Mouse (Mus musculus) cerebellum, adult 9-10 months (tissue): Measurements from ENCODE around the gene Slc13a2.
A peak's percentile ranks its signal among the peaks of the same experiment; 100 is the strongest.

Experiments
- DNase-seq: peaks from one replicate; pipeline ENCODE4 v3.0.0; 2022

The Slc13a2 gene

DNA sequence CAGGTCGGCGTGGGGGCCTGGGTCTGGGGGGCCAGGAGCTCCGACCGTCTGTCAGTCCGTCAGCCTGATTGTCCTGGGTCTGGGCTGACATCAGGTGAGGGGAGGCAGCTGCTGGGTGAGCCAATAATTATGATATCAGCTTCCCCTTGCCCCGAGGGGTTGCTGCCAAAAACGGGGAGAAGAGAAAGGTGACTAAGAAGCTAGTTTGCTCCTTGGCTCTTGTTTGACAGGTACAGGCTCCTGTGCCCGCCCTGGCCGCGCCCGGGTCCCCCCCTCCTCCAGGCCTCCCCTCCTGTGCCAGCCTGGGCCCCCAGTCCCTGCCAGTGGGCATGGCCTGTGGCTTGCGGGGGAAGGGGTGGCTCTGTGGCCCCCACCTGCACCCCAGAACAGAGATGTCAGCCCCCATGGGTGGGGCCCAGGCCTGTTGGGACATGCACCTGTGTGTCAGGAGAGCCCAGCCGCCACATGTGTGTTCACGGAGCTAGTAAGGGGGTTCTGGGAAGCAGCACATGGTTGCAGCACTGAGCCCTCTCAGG lies 35.4 kb downstream of the Slc13a2 start, which contains the start of gene Foxn1:
Foxn1 (minus strand) TSS at position 51 of the 536 bp plus-strand sequence.
- no peak for DNase-seq

DNA sequence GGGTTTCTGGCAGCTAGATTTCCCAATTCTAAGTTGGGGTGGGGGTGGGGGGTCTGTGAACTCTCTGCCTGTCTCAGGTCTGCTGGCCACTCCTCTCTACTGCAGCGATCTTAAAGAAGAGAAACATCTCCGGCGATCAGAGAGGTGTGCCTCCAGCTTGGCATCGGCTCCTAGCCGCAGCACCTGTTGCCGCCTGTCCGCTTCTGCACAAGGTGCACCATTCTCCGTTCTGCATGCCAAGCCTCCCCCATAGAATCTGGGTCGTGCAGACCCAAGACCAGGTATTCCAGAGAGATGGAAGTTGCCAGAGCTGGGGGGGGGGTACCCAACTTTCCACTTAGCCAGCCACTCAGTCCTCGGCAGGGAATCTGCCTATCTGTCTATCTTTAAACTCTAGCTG lies 36.2 kb downstream of the Slc13a2 start:
- no peak for DNase-seq

GRCm38 (mm10) chr11:78382701-78383100 lies 39.3 kb downstream of the Slc13a2 start:
- no peak for DNase-seq

- DNase-seq = no peak
These were observed 39.7 kb downstream of the Slc13a2 start for GRCm38 (mm10) chr11:78382286-78382685.

- no peak for DNase-seq
These were observed 41.0 kb downstream of the Slc13a2 start for GRCm38 (mm10) chr11:78380996-78381395.

DNA sequence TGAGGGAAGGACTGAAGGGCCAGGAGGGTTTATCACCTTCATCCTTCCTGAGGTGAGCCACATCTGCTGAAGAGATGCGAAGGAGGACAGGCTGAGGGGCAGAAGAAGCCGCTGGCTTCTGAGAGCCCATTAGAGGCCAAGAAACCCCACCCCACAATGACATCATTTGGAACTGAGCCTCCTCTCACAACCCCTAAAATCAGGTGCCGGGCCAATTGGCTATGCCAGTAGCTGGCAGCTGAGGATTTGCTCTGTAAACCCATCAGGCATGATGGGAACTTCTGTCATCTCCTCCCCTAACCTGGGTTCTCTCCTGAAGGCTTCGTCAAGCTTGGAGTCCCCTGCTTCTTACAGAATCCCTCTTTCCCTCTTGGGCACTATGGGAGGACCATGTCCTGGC lies 41.7 kb downstream of the Slc13a2 start:
- DNase-seq = no peak

DNA sequence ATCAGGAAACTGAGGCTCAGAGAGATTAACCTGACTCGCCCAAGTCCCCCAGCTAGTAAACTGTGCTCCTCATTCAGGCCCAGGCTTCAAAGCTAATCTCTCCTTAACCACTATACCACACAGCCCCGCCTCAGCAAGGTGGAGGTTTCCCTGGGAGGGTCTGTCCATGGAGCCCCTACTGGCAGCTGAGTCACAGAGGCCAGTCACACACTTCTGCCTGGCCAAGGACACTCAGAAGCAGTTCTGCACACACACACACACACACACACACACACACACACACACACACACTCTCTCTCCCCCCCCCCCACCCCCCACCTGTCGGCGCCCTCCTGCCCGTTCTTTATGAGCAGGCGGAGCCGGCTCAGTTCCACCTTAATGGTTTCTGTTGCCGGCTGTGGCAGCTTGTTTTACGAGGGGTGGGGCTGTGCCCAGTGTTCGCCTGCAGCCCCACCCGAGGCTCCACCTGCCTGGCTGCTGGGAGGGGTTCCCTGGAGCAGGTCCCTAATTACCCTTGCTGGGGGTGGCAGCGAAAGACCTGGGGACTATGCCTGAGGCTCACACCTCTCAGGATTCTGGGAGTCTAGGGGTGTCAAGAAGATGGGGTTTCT lies 44.4 kb downstream of the Slc13a2 start:
- DNase-seq = no peak

DNA sequence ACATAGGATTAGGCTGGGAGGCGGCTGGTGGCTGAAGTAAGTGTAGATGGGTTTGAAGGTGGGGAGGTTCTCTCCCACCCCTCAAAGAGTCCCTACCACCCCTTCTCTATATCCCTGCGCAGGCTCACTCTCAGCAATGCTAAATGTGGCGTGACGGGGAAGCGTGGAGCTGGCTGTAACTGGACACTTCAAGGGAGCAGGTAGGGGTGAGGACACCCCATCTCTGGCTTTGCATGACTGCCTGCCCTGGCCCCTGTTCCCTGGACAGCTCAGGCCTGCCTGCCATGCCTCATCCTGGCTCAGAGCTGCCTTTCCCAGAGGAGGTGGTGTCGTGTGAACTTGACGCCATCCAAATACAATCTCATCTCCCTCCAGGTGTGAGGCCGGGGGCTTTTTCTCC lies 47.9 kb downstream of the Slc13a2 start:
- DNase-seq = no peak

- DNase-seq = no peak
These were observed 49.4 kb downstream of the Slc13a2 start for GRCm38 (mm10) chr11:78372610-78373009.

DNA sequence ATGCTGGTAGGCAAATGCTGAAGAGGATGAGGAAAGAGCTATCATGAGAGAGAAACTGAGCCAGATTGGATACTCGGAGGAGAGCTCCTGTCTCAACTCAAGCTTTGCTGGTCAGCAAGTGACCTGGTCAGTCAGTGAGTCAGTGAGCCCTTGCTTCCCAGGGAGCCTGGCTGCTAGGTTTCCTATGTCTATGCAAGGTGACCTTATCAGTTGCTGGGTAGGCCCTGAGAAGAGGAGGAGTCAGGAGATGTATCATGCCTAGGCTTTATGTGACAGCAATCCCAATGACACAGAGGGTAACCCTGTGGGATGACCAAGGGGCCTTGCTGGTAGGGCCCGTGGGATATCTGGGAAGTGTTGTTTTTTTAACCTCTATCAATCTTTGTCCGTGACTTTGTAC lies 49.9 kb downstream of the Slc13a2 start:
- no peak for DNase-seq

DNA sequence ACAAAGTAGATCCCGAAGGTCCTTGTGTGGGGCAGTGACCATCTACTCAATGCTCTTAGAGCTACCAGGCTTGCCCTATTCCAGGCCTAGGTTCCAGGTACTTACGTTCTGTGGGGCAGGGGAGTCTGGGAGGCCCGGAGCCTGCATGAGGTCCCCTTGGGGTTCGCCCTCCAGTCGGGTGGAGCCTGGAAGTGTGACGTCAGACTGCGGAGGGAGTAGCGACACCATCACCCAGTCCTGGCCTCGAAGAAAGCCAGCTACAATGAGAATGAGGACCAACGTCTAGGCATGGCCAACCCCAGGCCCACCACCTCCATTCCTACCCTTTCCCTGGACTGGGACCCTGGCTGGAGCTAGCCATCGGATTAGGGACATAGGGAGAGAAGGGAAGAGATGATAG lies 50.3 kb downstream of the Slc13a2 start:
- no peak for DNase-seq

DNA sequence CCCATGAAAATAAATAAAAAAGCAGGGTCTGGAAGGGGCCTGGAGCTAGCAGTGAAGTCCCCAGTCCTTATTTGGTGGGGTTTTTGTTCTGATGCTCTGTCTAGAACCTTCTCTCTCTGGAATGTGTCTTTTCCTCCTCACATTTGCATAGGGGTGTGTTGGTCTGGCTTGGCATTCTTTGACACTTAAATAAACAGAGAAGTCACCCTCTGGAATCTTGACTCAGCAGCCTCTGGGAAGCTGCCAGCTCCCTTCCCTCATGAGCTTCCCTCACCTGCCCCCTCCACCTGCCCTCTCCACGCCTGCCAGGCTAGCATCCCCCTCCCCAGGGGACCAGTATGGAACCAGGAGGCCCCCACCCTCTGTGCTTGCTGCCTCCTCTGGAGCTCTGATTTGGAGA lies 51.6 kb downstream of the Slc13a2 start:
- DNase-seq = no peak

- no peak for DNase-seq
These were observed 54.4 kb downstream of the Slc13a2 start for GRCm38 (mm10) chr11:78367456-78368225.

DNA sequence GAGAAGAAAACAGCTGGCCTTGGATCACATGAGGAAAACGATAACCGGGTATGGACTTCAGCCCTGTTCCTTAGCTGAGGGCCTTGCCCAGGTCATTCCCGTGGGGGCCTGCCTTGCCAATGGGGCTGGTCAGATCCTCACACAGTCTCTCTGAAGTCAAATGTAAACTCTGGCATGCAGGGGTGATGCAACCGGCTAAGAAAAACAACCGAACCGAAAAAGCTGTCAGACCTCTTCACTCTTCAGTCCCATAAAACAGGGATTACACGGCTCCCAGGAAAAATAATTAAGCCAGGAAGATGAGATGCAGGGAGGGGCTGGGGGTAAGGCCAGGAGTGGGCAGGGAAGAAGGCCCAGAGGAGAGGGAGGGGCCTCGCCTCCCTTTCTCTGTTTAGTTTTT lies 57.9 kb downstream of the Slc13a2 start:
- DNase-seq = no peak

DNA sequence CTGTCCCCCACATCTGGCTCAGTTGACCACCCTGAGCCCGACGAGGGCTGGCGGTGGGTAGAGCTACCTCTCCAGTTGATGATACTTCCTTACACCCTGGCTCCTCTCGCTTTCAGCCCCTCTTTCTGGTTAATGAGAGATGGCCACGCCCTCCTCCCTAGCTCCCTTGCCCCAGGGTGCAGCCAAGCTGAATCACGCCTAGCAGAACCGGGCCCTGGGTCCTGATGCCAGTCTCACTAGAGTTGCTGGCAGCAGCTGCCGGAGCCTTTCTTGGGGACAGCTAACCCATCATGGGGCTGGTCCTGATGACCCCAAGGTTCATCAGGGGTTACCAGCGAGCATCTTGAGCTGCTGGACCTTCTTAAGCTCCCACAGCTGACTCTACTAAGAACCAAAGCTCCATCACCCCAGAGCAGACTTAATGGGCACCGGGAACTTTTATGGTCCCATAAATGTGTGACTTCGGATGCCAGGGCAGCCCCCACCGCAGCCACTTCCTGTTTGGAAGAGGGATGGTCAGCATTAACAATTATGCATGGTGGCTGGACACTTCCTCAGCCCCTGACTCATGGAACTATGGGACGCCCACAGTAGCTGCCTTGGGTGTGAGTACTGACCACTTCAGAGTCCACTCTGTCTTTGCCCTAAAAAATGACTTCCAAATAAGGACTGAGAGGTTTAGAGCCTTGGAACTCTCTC lies 58.6 kb downstream of the Slc13a2 start:
- no peak for DNase-seq

- no peak for DNase-seq
These were observed 61.3 kb downstream of the Slc13a2 start for GRCm38 (mm10) chr11:78360789-78361131.

DNA sequence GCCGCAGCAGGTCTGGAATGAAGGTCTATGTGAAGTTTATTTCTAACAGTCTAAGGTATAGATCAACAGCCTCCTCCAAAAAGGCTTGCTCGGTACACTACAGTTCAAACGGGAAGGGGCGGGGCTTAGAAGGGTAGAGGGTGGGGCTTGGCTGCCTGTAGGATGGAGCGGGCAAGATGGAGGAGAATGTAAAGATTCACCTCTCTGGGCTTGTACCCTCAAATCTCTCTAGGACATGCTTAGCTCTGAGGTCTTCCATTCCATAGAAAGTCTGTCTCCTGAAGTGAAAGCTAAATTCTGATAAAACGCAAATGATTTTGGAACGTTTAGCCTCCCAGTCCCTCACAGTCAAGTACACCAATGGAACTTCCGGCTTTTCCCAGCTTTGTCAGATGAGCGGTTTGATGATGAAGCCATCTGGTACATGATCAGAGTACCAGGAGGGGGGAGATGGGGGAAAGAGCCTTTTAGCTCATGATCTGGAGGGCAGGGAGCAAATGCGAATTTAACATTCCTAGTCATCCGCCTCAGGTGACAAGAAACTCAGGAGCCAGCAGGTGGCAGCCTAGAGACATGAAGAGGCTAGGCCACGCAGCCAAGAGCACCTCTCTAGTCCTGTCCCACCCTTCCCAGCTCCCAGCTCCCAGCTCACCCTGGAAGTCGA lies 61.8 kb downstream of the Slc13a2 start:
- DNase-seq = peak; percentile 75

DNA sequence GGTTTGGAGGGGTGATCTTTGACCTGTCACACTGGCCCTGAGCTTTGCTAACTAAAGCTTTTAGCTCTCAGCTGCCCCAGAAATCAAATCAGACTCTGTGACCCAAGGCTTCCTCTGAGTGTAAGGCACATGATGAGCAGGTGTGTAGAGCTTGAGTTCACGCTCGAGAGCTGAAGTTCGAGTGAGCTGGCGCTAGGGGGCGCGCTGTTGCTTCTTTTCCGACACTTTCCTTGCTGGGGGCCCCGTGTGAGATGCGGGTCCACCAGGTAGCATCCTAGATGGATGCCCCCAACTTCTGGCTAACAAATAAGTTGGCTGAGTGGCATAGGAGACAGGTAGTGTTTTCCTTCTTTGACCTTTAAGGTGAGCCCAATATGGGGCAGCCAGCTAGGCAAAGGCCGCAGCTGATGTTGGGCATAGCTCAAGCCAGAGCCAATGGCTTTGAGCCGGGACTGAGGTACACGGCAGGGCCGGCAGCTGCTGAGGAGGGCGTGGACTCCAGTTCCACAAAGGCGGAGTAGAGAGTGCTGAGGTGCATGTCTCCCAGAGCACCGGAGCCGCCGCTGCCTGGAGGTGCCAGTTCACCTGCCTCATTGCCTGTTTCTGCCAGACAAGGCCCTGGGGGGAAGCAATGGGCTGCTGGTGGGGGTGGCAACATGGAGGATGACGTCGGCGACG lies 63.5 kb downstream of the Slc13a2 start:
- DNase-seq = no peak

DNA sequence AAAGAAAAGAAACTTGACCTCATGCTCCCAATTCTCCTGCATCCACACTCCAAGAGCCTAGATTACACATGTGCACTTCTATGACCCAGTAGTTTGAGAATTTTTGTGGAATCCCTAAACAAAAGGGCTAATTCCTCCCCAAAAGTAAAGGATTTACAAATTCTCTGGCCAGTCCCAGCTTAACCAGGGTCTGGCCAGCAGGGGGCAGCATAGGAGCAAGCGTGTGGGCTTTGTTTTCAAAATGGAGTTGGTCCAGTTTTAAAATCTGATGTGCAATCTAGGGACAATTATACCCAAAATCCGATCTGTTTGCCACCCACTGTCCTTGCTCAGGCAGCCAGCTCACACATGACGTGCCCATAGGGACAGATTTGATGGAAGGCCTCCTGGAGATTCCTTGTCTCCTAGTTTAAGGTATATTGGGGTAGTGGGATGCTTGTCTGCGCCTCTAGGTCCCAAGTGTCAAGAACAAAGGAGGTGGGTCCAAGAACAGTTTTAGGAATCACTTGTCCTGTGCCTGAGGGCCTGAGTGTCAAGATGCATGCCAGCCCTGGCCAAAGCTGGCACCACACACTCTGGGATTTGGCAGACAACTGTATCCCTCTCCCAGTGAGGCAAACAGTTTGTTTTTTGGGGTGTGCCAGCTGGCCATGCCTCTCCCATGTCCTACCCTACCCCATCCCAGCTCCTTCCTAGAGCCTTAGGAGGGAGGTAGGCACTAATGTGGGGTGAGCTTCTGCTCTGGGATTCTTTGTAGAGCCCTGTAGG lies 66.4 kb downstream of the Slc13a2 start:
- peak; percentile 61 for DNase-seq

GRCm38 (mm10) chr11:78354905-78355304 lies 67.1 kb downstream of the Slc13a2 start:
- DNase-seq = no peak

- DNase-seq = no peak
These were observed 68.9 kb downstream of the Slc13a2 start for GRCm38 (mm10) chr11:78353081-78353480.
